Mouse (Mus musculus) midbrain, embryonic 15.5 days (tissue): Measurements from ENCODE around the gene Lrig1. TPM values are rescaled to one million over a fixed set of nuclear protein-coding genes. Genes with fewer than 3 reads are reported as not detected.

ENCODE experiments used
- ATAC-seq: fragments of 200-750 bp; cut with Nextera tagmentation; replicated peaks from 2 replicates; pipeline ENCODE4 v1.8.0; 2017; ENCODE audit warnings: moderate TSS enrichment
- H3K27ac ChIP-seq: fragments of 300-500 bp; sonication (generic); 2 replicates; pipeline ENCODE4 v1.5.1; 2015; ENCODE audit warnings: mild to moderate bottlenecking, inconsistent platforms
- H3K27me3 ChIP-seq: fragments of 300-500 bp; sonication (generic); replicated peaks from 2 replicates; pipeline ENCODE4 v1.6.1; 2015; ENCODE audit warnings: inconsistent platforms
- H3K36me3 ChIP-seq: fragments of 300-500 bp; sonication (generic); replicated peaks from 2 replicates; pipeline ENCODE4 v1.6.1; 2015; ENCODE audit warnings: inconsistent platforms
- H3K4me1 ChIP-seq: fragments of 300-500 bp; sonication (generic); 2 replicates; pipeline ENCODE4 v1.6.1; 2015; ENCODE audit warnings: inconsistent platforms
- H3K4me2 ChIP-seq: fragments of 300-500 bp; sonication (generic); 2 replicates; pipeline ENCODE4 v1.6.1; 2015; ENCODE audit warnings: inconsistent platforms, mild to moderate bottlenecking, moderate library complexity
- H3K4me3 ChIP-seq: fragments of 300-500 bp; sonication (generic); 2 replicates; pipeline ENCODE4 v1.5.1; 2015; ENCODE audit warnings: mild to moderate bottlenecking, inconsistent platforms
- H3K9ac ChIP-seq: fragments of 300-500 bp; sonication (generic); 2 replicates; pipeline ENCODE4 v1.6.1; 2015; ENCODE audit warnings: mild to moderate bottlenecking, inconsistent platforms
- H3K9me3 ChIP-seq: fragments of 300-500 bp; sonication (generic); 2 replicates; pipeline ENCODE4 v1.6.1; 2016; ENCODE audit warnings: inconsistent platforms
- WGBS: fragments of 180-500 bp; shearing (Covaris S2); methylation state at CpG from one replicate; pipeline ENCODE4 v1.1.7; 2015; ENCODE audit warnings: mixed read lengths; 5-methylcytosine and 5-hydroxymethylcytosine counted together
- polyA plus RNA-seq: library from polyadenylated mRNA; unstranded; fragments of >200 nt; fragmentation: Nextera tagmentation; extraction: Ambion mirVana; gene quantifications from 2 replicates; pipeline ENCODE4 v1.2.1, GENCODE M21; 2015

The Lrig1 gene
- polyA plus RNA-seq, 1 experiment from 2014 or later, result 16.0 TPM

DNA sequence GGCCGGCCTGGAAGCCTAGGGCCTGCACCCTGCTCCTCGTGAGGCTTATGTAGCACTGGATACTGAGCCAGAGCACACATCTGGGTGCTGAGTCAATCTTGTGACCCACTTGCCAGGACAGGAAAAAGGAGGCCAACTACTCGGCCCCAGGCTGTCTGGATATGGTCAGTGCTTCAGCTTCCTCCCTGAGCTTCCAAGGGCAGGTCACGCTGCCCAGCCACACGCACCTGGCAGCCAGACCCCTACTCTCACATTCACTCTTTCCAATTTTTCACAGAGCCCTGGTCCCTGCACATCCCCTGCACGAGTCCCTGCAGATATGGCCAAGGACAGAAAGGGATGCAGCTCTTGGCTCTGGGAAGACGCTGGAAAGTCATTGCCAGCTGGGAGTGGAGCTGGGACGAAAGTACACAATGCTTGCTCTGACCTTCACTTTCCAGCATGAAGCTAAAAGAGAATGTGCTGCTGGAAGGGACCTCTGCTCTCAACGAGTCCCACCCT is 79.1 kb downstream of the Lrig1 start:
- Histone ChIP-seq H3K36me3 (no peaks in the 10 kb centered on the region), H3K4me1 (peaks cover 1% of the 10 kb centered on the region; the same call in 1 of the 2 replicates), H3K27me3 (no peaks in the 10 kb centered on the region), H3K4me2 (no peak overlapping the region), H3K4me3 (no peak overlapping the region), H3K27ac (no peak overlapping the region), H3K9ac (no peak overlapping the region), H3K9me3 (no peaks in the 10 kb centered on the region)
- ATAC-seq, result no peak
- WGBS, result 87% methylated on average over 9 of the region's 9 CpGs

DNA sequence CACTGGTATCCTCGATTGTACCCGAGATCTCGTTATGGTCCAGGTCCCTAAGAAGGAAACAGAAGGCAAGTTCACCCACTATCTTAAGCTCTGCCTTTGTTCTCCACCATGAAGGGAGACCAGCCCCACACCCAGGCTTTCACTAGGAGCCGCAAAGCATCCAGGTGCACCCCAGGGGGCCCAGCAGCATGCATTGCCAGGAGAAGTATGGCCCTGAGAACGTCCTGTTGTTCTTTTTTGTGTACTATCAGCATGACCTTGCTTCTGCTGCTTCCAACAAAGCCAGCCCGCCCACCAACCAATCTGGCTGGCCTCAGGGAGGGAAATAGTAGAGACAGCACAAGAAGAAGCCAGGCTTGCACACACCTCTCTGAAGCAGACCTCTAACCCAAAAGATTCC is 79.7 kb downstream of the Lrig1 start:
- no peaks in the 10 kb centered on the region for H3K36me3 ChIP-seq
- no peak overlapping the region for H3K9ac ChIP-seq
- no peaks in the 10 kb centered on the region for H3K27me3 ChIP-seq
- no peak for ATAC-seq
- H3K4me3 ChIP-seq, result no peak overlapping the region
- no peaks in the 10 kb centered on the region; the same call in 1 of the 2 replicates for H3K4me1 ChIP-seq
- no peak overlapping the region for H3K27ac ChIP-seq
- no peaks in the 10 kb centered on the region for H3K9me3 ChIP-seq
- H3K4me2 ChIP-seq, result no peak overlapping the region
- 71% methylated on average over 6 of the region's 6 CpGs for WGBS

GRCm38 (mm10) chr6:94618671-94619070 is 81.3 kb downstream of the Lrig1 start:
- Histone ChIP-seq H3K4me2 (no peak overlapping the region), H3K9ac (no peak overlapping the region), H3K27ac (no peak overlapping the region), H3K9me3 (no peaks in the 10 kb centered on the region), H3K36me3 (no peaks in the 10 kb centered on the region), H3K4me3 (no peak overlapping the region), H3K27me3 (no peaks in the 10 kb centered on the region), H3K4me1 (peaks cover 2% of the 10 kb centered on the region; the same call in 1 of the 2 replicates)
- no peak for ATAC-seq
- 90% methylated on average over 5 of the region's 5 CpGs for WGBS

GRCm38 (mm10) chr6:94615936-94616335 is 84.0 kb downstream of the Lrig1 start:
- no peak for ATAC-seq
- WGBS, result 85% methylated on average over 4 of the region's 4 CpGs
- H3K27ac ChIP-seq, result no peak overlapping the region
- no peaks in the 10 kb centered on the region for H3K9me3 ChIP-seq
- peaks cover 5% of the 10 kb centered on the region; the same call in 1 of the 2 replicates for H3K4me1 ChIP-seq
- H3K4me2 ChIP-seq, result no peak overlapping the region
- 0 out of 2 replicates have a peak, but pooled peaks cover 2% of the 10 kb centered on the region for H3K36me3 ChIP-seq
- no peak overlapping the region for H3K9ac ChIP-seq
- no peaks in the 10 kb centered on the region for H3K27me3 ChIP-seq
- H3K4me3 ChIP-seq, result no peak overlapping the region

DNA sequence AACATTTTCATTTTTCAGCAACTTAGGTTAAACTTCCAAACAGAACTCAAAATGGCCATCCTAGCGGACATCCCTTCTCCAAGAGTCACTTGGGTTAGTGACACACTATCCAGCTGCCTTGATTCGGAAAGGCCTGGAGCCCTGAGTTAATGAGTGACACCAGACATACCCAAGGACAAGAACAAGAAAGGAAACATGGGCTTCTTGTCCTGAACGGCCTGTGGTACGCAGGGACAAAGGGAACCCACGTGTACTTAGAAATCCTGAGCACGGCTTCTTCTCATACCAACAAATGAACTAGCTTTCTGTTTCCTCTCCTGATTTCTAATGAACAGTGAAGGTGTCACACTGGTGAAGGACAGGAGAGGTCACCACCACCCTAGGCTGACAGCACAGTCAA is 85.6 kb downstream of the Lrig1 start:
- 90% methylated on average over 6 of the region's 6 CpGs for WGBS
- no peaks in the 10 kb centered on the region for H3K27me3 ChIP-seq
- H3K27ac ChIP-seq, result no peak overlapping the region
- no peak overlapping the region for H3K9ac ChIP-seq
- H3K36me3 ChIP-seq, result 0 out of 2 replicates have a peak, but pooled peaks cover 11% of the 10 kb centered on the region
- H3K4me2 ChIP-seq, result no peak overlapping the region
- H3K9me3 ChIP-seq, result no peaks in the 10 kb centered on the region
- no peak for ATAC-seq
- H3K4me1 ChIP-seq, result 0 out of 2 replicates have a peak, but pooled peaks cover 5% of the 10 kb centered on the region
- H3K4me3 ChIP-seq, result no peak overlapping the region

- Histone ChIP-seq H3K9me3 (no peaks in the 10 kb centered on the region), H3K9ac (no peak overlapping the region), H3K4me3 (no peak overlapping the region), H3K27me3 (no peaks in the 10 kb centered on the region), H3K4me1 (0 out of 2 replicates have a peak, but pooled peaks cover 5% of the 10 kb centered on the region), H3K36me3 (0 out of 2 replicates have a peak, but pooled peaks cover 18% of the 10 kb centered on the region), H3K27ac (peak overlapping the region; percentile 22), H3K4me2 (no peak overlapping the region)
- no peak for ATAC-seq
- 62% methylated on average over 6 of the region's 6 CpGs for WGBS
Measured at GRCm38 (mm10) chr6:94613235-94613895, 86.6 kb downstream of the Lrig1 start.

GRCm38 (mm10) chr6:94604546-94604945 is 95.4 kb downstream of the Lrig1 start:
- ATAC-seq, result no peak
- Histone ChIP-seq H3K9me3 (no peaks in the 10 kb centered on the region), H3K4me1 (0 out of 2 replicates have a peak, but pooled peaks cover 3% of the 10 kb centered on the region), H3K36me3 (0 out of 2 replicates have a peak, but pooled peaks cover 13% of the 10 kb centered on the region), H3K4me2 (no peak overlapping the region), H3K9ac (no peak overlapping the region), H3K27ac (no peak overlapping the region), H3K4me3 (no peak overlapping the region), H3K27me3 (no peaks in the 10 kb centered on the region)
- WGBS, result 89% methylated on average over 2 of the region's 2 CpGs

DNA sequence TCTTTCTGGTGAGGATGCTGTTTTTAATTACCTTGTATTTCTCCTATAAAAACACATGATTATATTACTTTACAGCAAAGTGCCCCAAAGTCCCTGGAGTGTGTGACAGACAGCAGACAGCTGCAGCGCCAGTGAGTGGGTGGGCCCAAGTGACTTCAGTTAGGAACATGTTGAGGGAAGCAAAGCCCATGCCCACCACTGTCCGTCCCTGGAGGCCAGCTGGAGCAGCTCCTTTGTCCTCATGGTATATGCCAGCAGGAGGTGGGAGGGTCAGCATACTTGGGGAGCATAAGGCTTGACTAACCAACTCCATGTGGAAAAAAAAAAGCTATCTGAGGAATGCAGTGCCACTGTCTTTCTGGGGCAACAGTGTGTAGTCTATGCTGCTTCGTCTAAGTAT is 95.9 kb downstream of the Lrig1 start:
- no peaks in the 10 kb centered on the region for H3K27me3 ChIP-seq
- H3K9ac ChIP-seq, result no peak overlapping the region
- H3K9me3 ChIP-seq, result no peaks in the 10 kb centered on the region
- 0 out of 2 replicates have a peak, but pooled peaks cover 8% of the 10 kb centered on the region for H3K36me3 ChIP-seq
- 0 out of 2 replicates have a peak, but pooled peaks cover 3% of the 10 kb centered on the region for H3K4me1 ChIP-seq
- H3K4me3 ChIP-seq, result no peak overlapping the region
- WGBS, result 46% methylated on average over 3 of the region's 3 CpGs
- no peak overlapping the region for H3K4me2 ChIP-seq
- no peak overlapping the region for H3K27ac ChIP-seq
- ATAC-seq, result no peak

GRCm38 (mm10) chr6:94601811-94602210 is 98.1 kb downstream of the Lrig1 start:
- Histone ChIP-seq H3K4me3 (no peak overlapping the region), H3K36me3 (no peaks in the 10 kb centered on the region), H3K9me3 (no peaks in the 10 kb centered on the region), H3K27me3 (no peaks in the 10 kb centered on the region), H3K9ac (no peak overlapping the region), H3K4me2 (no peak overlapping the region), H3K27ac (no peak overlapping the region), H3K4me1 (0 out of 2 replicates have a peak, but pooled peaks cover 3% of the 10 kb centered on the region)
- ATAC-seq, result no peak
- WGBS, result 69% methylated on average over 5 of the region's 5 CpGs

DNA sequence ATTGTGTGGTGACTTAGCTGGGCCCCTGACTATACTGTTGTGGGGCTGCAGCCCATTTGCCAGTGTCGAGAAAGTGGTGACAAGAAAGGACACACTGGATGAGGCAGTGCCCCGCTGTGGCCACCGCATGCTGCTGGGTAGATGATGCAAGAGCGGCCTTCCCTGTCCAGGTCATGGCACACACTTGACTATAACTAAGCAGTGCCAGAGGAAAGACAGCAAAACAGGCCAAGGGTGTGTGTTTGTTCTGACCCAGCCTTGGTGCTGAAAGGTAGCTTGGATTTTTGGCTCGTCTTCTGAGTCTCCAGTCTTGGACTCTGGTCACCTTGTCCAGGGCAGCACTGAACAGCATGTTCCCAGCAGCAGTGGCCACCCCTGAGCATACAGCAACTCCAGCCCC is 98.9 kb downstream of the Lrig1 start:
- no peaks in the 10 kb centered on the region for H3K9me3 ChIP-seq
- H3K9ac ChIP-seq, result no peak overlapping the region
- H3K27me3 ChIP-seq, result no peaks in the 10 kb centered on the region
- no peak overlapping the region for H3K4me2 ChIP-seq
- H3K36me3 ChIP-seq, result no peaks in the 10 kb centered on the region
- WGBS, result 84% methylated on average over 5 of the region's 5 CpGs
- no peak overlapping the region for H3K4me3 ChIP-seq
- 0 out of 2 replicates have a peak, but pooled peaks cover 3% of the 10 kb centered on the region for H3K4me1 ChIP-seq
- no peak overlapping the region for H3K27ac ChIP-seq
- ATAC-seq, result no peak

DNA sequence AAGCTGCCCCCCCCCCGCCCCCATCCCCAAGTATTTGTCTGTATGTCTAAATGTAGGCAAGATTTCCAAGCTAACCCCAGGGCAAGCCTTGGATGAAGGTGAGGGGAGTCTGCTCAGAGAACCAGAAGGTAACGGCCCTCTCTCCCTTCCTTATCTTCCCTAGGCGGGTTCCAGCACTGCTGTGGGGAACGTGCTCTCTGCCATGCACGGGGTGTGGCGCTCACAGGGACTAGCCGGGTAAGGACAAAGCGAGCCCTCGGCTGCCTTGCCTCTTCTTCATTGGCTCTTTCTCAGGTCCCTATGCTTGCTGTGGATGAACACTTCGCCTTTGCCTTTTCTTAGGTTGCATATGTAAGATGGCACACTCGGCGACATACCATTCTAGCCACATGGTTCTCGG is 100.9 kb downstream of the Lrig1 start:
- no peak overlapping the region for H3K27ac ChIP-seq
- H3K9me3 ChIP-seq, result no peaks in the 10 kb centered on the region
- H3K36me3 ChIP-seq, result no peaks in the 10 kb centered on the region
- H3K4me3 ChIP-seq, result no peak overlapping the region
- ATAC-seq, result no peak
- H3K4me1 ChIP-seq, result 0 out of 2 replicates have a peak, but pooled peaks cover 3% of the 10 kb centered on the region
- no peak overlapping the region for H3K4me2 ChIP-seq
- 95% methylated on average over 13 of the region's 13 CpGs for WGBS
- H3K27me3 ChIP-seq, result no peaks in the 10 kb centered on the region
- H3K9ac ChIP-seq, result no peak overlapping the region

DNA sequence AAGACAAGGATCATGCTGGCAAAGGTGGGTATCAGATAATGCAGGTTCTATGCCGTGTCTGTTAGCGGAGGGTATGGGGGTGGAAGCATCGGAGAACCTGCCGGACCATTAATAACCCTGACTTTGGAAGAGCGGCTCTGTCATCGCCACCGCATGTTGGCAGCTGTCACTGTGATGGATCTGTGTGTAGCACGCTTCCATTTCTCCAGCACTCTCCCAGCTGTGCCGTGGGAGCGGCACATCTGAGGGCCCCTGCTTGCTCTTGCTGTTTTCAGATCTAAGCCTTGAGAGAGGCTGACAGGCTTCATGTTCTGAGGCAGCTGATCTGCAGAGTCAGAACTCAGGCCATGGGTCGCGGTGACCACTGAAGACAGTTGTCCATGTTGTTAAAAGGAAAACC is 101.5 kb downstream of the Lrig1 start:
- Histone ChIP-seq H3K27ac (no peak overlapping the region), H3K27me3 (no peaks in the 10 kb centered on the region), H3K4me3 (no peak overlapping the region), H3K9me3 (no peaks in the 10 kb centered on the region), H3K9ac (no peak overlapping the region), H3K36me3 (no peaks in the 10 kb centered on the region), H3K4me1 (0 out of 2 replicates have a peak, but pooled peaks cover 3% of the 10 kb centered on the region), H3K4me2 (no peak overlapping the region)
- no peak for ATAC-seq
- 88% methylated on average over 12 of the region's 12 CpGs for WGBS
